Mouse (Mus musculus): ENCODE data around the gene Hras. TPM values are rescaled to one million over a fixed set of nuclear protein-coding genes. Genes with fewer than 3 reads are reported as not detected.

The Hras gene
- total and polyA plus RNA-seq, 3 experiments, result 149 to 183 TPM; not detected in 1

DNA sequence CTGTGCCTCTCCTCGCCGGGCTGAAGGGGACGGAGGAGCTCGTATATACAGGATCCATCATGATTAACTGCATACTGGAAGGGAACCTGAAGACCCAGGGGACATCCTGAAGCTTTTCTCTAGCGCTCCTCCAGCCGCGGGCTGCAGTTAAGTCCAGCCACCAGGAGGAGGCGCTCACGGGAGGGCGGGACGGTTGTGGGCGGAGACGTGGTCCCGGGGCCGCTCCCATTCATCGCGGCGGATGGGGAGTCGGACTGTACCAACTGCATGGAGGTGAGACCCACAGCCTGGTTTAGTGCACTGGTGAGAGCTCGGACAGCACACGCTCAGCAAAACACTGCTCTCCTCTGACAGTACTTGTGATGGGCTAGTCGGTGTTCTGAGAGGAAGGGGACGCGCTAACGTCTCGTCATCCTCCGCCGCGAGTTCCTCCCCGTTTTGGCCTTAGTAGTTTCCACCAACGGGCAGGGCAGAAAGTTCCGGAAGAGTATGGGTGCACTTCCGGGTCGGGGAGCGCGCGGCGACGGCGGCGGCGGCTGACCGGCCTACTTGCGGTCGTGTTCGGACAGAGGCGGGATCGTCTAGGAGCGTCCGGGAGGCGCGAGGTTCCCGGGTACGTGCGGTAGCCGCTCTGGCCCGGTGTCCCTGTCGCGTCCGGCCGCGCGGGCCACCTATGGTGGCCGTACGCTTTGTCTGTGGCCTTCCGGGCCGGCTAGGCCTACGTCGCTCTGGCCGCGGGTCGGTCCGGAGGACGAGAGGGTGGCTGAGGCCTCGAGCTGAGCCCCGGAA, 34.7 kb upstream of the Hras start, which contains the start of gene Phrf1 (continued):
- TF ChIP-seq TCF12 (IDR thresholded peaks at IDR 0.05; ENCODE audit: low read depth, low read length) (0 out of 2 replicates have a peak, but pooled peaks have one; percentile 23), MAX (IDR thresholded peaks at IDR 0.05; ENCODE audit: low read length) (peak; percentile 43; the same call in 1 of the 2 replicates), KAT2A (conservative IDR thresholded peaks at IDR 0.05; ENCODE audit: low read depth, low read length) (peak; percentile 80; the same call in 1 of the 2 replicates), E2F4 (IDR thresholded peaks at IDR 0.05; ENCODE audit: borderline replicate concordance, low read depth, low read length) (no peak)

DNA sequence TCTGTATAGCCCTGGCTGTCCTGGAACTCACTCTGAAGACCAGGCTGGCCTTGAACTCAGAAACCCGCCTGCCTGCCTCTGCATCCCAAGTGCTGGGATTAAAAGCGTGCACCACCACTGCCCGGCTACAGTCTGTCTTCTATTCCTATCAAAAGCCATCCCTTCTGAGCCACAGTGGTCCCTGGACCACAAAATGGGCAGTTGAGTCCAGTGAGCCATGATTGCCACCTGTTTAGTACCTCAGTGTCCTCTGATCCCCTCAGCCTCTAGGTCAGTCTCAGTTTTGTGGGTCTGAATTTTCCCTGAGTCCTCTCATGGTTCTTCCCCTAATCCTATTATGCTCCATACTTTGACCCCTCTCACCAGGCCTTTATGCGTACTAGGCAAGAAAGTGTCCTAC, 34.0 kb upstream of the Hras start:
- TF ChIP-seq JUND (IDR thresholded peaks at IDR 0.05; ENCODE audit: low read depth, low read length) (no peak), KAT2A (conservative IDR thresholded peaks at IDR 0.05; ENCODE audit: low read depth, low read length) (no peak), ZNF384 (IDR thresholded peaks at IDR 0.05; ENCODE audit: low read depth, low read length) (no peak), RAD21 (IDR thresholded peaks at IDR 0.05; ENCODE audit: low read depth, low read length) (no peak), TAL1 (IDR thresholded peaks at IDR 0.05; ENCODE audit: low read length) (no peak), ETS1 (IDR thresholded peaks at IDR 0.05; ENCODE audit: low read depth, low read length) (no peak), CHD2 (IDR thresholded peaks at IDR 0.05; ENCODE audit: low read length) (no peak), E2F4 (IDR thresholded peaks at IDR 0.05; ENCODE audit: borderline replicate concordance, low read depth, low read length) (no peak), GABPA (IDR thresholded peaks at IDR 0.05; ENCODE audit: low read depth, low read length) (no peak), UBTF (IDR thresholded peaks at IDR 0.05; ENCODE audit: borderline replicate concordance, insufficient read depth, low read depth, low read length) (no peak), TBP (IDR thresholded peaks at IDR 0.05; ENCODE audit: low read depth, low read length) (no peak), NRF1 (IDR thresholded peaks at IDR 0.05; ENCODE audit: insufficient read depth, low read depth, low read length, poor library complexity, severe bottlenecking) (no peak)
- H3K9ac ChIP-seq (ENCODE audit: control insufficient read depth, low read depth, low read length, poor library complexity, severe bottlenecking), result peak overlapping the region; percentile 60
- DNase-seq (ENCODE audit: low read depth, low spot score), result no peak
- no peaks in the 10 kb centered on the region for H3K9me3 ChIP-seq (replicated peaks; ENCODE audit: insufficient read depth, low read length)
- peaks cover 4 to 13% of the 10 kb centered on the region in 2 experiments; a peak in 3 of 4 replicates for H3K4me1 ChIP-seq (ENCODE audit: control insufficient read depth in 1 of 2, insufficient read depth in 2 of 2, low read length in 2 of 2)
- no peaks in the 10 kb centered on the region for H3K27me3 ChIP-seq (ENCODE audit: control insufficient read depth in 1 of 2, insufficient read depth in 2 of 2, low read length in 2 of 2)
- peak overlapping the region; percentile 8 to 76; a peak in 2 of 4 replicates for H3K4me3 ChIP-seq (ENCODE audit: control insufficient read depth in 1 of 2, insufficient read depth in 1 of 2, low read depth in 2 of 2, low read length in 2 of 2)
- no peak overlapping the region for H3K27ac ChIP-seq (ENCODE audit: control insufficient read depth, low read depth, low read length)
- H3K79me2 ChIP-seq (ENCODE audit: control insufficient read depth, insufficient read depth, low read length, poor library complexity), result peaks cover 34% of the 10 kb centered on the region
- peaks cover 10 to 11% of the 10 kb centered on the region in 2 experiments; a peak in 3 of 4 replicates for H3K36me3 ChIP-seq (ENCODE audit: control insufficient read depth in 1 of 2, insufficient read depth in 2 of 2, low read length in 2 of 2)

DNA sequence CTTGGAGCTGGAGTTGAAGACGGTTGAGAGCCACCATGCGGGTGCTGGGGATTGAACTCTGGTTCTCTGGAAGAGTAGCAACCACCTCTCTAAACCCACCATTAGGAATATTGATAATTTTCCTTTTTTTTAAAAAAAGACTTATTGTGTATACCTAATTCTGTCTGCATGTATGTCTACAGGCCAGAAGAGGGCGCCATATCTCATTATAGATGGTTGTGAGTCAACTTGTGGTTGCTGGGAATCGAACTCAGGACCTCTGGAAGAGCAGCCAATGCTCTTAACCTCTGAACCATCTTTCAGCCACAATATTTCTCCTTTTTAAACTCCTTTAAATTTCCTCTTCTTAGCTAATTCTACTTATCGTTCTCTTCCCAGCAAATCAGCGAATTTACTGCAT, 32.7 kb upstream of the Hras start:
- peak; percentile 54 for DNase-seq (ENCODE audit: low read depth, low spot score)
- no peaks in the 10 kb centered on the region for H3K9me3 ChIP-seq (replicated peaks; ENCODE audit: insufficient read depth, low read length)
- TF ChIP-seq CTCF (IDR thresholded peaks at IDR 0.05 in 2 of 3, conservative IDR thresholded peaks at IDR 0.05 in 1 of 3; ENCODE audit: control insufficient read depth in 1 of 3, insufficient read depth in 1 of 3, low read depth in 2 of 3, low read length in 3 of 3, poor library complexity in 1 of 3, severe bottlenecking in 1 of 3) (peak in 2 of 3 experiments; percentile 24 to 39; a peak in 2 of 6 replicates), SIN3A (IDR thresholded peaks at IDR 0.05; ENCODE audit: low read length) (no peak), RAD21 (IDR thresholded peaks at IDR 0.05; ENCODE audit: low read depth, low read length) (peak; percentile 7; the same call in 1 of the 2 replicates)
- peaks cover 4 to 21% of the 10 kb centered on the region in 2 experiments; a peak in 3 of 4 replicates for H3K4me1 ChIP-seq (ENCODE audit: control insufficient read depth in 1 of 2, insufficient read depth in 2 of 2, low read length in 2 of 2)
- H3K4me3 ChIP-seq (ENCODE audit: control insufficient read depth in 1 of 2, insufficient read depth in 1 of 2, low read depth in 2 of 2, low read length in 2 of 2), result no peak overlapping the region
- H3K9ac ChIP-seq (ENCODE audit: control insufficient read depth, low read depth, low read length, poor library complexity, severe bottlenecking), result no peak overlapping the region
- H3K27ac ChIP-seq (ENCODE audit: control insufficient read depth, low read depth, low read length), result no peak overlapping the region
- no peaks in the 10 kb centered on the region for H3K27me3 ChIP-seq (ENCODE audit: control insufficient read depth in 1 of 2, insufficient read depth in 2 of 2, low read length in 2 of 2)
- H3K79me2 ChIP-seq (ENCODE audit: control insufficient read depth, insufficient read depth, low read length, poor library complexity), result peaks cover 29% of the 10 kb centered on the region
- peaks cover 6 to 18% of the 10 kb centered on the region in 2 experiments; a peak in 3 of 4 replicates for H3K36me3 ChIP-seq (ENCODE audit: control insufficient read depth in 1 of 2, insufficient read depth in 2 of 2, low read length in 2 of 2)

Measured in MEL (cell line).